Mouse (Mus musculus) fibroblast of lung, adult 2 months (primary cell): ENCODE measurements at regions not wholly inside any gene's neighbourhood (a gene's known extent, or its start where the extent isn't known, plus 50 kb on each side); places are given as distances from the start of the nearest gene placed in this dataset.

Experiments
- DNase-seq: peaks from one replicate; pipeline ENCODE4 v3.0.0-alpha.2; 2011; ENCODE audit warnings: low read depth

DNA sequence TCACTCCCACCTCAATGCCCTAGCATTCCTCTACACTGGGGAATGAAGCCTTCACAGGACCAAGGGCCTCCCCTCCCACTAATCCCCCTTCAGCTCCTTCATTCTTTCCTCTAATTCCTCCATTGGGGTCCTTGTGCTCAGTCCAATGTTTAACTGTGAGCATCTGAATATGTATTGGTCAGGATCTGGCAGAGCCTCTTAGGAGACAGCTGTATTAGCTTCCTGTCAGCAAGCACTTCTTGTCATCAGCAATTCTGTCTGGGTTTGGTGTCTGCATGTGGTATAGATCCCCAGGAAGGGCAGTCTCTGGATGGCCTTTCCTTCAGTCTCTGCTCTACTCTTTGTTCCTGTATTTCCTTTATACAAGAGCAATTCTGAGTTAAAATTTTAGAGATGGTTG is 426.8 kb upstream of the 2610001J05Rik start:
- no peak for DNase-seq

DNA sequence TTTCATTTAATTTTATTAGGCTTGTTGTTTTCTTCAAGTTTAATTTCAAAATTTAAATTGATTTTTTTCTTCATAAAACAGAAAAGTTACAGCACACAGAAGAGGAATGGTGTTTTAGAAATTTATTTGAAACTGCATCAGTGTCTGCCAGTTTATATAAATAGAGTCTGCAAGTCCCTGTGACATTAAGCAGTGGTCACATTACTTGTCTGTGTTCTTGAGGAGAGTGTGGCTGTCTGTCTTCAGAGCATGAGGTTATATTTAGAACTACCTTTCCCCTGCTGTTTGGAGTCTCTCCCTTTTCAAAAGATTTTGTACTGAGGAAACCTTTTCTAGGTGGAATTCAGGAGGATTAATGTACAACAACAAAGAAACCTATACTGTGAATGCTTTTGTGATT is 426.1 kb upstream of the 2610001J05Rik start:
- no peak for DNase-seq

DNA sequence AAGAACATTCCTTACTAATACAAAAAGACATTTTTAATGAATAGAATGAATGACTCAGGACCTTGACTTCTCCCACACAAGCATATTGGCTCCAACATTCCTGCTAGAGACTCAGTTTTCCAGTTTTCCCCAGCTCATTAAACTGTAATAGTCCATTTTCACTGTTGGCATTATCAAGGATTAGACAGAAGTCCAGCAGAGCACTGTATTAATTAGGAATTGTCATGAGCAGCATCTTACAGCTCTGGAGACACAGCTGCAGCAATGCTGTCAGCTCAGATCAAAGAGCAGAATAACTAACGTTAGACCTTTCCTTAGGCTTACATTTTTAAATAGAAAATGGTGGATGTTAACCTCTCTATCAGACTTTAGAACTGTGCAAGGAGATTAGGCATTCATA is 419.5 kb upstream of the 2610001J05Rik start:
- DNase-seq, result no peak

DNA sequence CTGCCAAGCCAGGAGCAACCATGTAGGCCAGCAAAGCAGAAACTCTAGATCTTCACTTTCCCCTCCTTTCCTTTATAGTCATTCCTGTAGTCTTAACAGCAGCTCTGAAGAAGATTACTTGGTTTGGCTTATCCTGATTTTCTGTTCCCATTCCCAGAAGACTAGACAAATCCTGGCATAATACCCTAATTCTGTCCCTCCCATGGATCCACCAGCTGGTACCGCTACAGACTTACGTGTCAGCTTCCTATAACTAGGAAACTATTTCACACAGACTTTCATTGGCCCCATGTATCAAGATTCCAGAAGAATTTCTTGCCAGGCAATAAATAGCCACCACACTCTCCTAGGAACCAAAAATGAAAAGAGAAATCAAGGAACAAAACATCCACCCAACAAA is 410.2 kb upstream of the 2610001J05Rik start:
- DNase-seq, result no peak

DNA sequence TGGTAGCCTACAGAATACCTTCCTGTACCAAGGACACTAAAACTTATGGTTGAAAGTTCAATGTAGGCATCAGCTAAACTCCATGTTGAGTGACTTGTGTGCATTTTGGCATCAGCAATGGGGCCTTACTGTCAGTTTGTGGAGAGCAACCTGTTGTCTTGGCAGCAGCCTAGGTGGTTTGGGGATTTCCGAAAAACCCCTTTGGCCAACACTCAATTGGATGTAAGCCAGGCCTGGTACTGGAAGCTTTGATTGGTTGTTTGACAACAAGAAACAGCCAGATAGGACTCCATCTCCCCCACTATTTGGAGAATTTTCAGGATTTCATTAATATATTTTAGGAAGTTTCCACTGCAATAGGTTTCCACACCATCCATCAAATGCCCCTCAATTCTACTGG is 390.6 kb upstream of the 2610001J05Rik start:
- DNase-seq, result no peak

DNA sequence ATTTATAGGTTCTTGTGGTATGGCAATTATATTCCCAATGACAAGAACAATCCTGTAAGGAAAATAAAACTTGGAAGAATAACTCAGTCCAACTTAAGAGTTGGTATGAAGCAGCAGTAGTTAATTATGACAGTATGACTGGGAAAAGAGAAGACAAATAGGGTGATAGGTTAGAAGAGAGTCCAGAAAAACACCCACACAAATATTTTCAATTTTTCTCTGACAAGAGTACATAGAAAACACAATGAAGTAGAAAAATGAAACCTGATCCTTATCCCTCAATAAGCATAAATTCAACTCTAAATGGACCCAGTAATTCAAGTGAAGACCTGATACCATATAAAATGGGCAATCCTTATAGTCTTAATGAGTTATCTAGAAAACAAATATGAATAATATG is 369.0 kb upstream of the 2610001J05Rik start:
- no peak for DNase-seq

DNA sequence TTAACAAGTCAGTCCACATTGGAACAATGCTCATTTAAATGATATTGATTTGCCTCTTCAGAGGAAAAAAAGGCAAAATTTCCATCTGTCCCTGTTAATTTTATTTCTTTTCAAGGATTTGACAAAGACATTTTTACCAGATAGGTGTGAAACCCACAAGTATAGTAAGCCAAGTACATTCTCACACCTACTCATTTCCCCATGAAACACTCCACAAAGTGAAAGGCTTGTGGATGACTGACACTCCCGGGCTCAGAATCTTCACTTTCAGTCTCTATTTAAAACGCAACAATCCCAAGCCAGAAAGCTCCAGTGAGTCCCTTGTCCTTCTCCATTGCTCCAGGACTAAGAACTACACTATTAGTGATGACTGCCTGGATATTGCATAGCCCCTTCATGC is 367.8 kb upstream of the 2610001J05Rik start:
- DNase-seq, result no peak

DNA sequence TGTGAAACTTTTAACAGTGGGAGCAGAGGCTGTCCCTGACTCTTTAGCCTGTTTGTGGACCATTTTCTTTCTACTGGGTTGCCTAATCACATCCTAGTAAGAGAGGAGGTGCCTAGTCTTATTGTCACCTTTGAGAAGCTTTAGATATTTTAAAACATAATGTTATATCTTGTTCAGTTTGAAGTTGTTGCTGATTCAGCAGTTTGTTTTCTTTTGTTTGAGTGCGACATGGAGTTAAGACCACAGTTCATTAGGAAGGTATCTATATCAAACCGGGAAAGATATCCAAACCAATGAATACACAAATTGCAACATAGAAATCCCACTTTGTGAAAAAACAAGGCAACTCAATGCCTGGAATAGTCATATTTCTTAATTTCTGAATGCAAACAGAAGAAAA is 359.5 kb upstream of the 2610001J05Rik start:
- no peak for DNase-seq

DNA sequence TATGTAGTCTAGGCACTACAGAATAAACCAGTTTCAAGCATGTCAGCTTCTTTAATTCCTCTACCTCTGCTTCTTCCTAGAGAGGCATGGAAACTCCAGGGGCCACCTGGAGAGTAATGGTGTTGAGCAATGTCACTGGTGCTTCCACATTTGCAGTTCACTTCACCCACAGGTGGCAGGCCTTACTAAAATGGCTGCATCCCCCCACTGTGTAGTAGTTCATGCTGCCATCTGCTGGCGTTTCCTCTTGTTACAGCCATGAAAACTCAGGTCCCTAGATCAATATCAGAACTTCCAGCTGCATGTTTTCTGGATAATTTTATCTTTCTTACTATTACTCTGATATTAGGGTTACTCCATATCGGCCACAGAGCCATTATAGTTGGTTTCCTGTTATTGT is 336.2 kb upstream of the 2610001J05Rik start:
- DNase-seq, result peak; percentile 30

DNA sequence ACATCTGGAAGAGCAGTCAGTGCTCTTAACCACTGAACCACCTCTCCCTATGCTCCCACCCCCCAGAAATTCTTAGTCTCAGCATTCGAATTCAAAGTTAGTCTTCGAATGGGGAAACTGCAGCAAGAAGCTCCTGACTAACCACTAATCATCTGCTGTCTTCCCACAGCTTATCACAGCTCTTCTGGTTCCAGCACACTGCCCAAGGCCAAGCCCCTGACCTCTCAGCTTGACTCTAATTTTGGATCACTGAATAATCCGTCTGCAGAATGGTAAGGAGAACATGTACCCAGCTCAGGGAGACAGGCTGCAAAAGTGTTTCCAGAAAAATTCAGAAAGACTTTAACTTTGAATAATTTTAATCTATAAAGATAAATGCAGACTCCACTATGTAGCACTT is 325.8 kb upstream of the 2610001J05Rik start:
- no peak for DNase-seq

DNA sequence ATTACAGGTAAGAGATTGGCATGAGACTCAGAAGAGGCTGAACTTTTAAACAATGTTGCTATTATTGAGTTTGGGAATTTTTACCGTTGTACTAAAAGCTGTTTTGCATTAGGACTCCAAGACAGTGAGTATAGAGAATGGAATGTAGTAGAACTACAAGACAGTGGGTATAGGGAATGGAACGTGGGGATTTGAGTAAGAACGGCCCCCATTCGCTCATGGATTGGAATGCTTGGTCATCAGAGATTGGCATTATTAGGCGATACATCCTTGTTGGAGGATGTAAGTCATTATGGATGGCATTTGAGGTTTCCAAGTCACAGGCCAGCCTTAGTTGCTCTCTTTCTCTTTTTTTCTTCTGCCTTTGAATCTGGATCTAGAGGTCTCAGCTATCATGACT is 324.0 kb upstream of the 2610001J05Rik start:
- peak; percentile 27 for DNase-seq

DNA sequence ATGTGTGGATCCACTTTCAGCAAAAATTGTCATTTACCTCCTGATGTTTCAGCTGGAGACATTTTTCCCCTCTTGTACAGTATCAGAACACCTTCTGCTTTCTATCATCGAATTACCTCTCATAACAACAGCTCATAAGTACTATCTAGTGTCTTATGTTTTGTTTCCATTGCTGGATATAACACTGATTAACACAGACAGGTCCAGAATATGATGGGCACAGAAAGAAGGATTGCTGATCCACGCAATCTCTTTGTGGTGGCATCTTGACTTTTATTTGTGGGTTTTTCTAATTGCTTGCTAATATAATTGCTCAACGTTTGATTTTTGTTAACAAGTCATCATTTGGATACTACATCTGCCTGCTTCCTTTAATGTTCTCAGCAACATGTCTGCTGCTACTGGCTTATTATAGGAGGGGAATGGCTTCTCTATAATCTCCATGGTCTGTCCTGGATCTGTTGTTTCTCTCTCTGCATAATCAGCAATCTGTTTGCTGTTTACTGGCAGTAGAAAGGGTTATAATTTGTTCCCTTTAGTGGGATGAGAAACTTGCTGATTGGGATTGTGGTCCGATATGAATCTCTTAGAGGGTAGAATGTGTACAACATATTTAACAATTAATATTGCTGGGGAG is 320.2 kb upstream of the 2610001J05Rik start:
- no peak for DNase-seq

DNA sequence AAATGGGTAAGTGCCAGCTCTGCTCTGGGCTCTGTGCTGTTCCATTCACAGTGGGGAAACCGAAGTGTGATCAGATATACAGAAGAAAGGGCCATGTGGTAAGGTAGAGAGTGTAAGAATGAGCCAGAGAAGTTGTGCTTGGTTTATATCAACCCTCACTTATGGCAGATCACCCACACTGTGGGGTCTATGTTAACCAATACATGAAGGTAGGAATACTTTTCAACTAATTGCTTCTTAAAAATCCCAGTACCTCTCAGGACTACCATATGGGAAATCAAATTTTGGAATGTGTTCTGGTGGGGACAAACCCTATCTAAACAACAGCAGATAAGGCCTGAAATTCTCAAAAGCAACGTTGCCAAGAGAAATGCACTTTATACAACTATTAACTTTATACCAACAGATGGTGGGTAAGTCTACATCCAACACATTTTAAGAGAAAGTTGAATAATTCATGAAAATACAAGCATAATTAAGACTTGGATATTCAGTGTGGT is 314.7 kb upstream of the 2610001J05Rik start:
- no peak for DNase-seq

DNA sequence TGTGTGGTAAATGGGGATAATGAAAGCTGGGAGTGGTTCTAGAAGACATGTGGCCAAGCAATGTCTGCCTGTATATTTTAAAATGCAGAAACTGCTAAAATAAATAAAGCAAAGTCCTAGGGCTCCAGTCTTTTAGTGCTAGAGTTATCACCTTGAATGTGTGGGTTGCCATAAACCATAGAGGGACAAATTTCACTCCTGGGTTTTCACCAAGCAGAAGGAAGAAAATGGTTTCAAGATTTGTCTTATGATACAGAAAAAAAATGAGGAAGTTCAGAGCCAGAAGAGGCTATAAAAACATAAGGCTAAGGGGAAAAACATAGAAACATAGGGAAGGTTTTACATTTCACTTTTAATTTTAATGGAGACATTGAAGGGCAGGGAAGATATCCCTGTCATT is 276.1 kb upstream of the 2610001J05Rik start:
- no peak for DNase-seq

DNA sequence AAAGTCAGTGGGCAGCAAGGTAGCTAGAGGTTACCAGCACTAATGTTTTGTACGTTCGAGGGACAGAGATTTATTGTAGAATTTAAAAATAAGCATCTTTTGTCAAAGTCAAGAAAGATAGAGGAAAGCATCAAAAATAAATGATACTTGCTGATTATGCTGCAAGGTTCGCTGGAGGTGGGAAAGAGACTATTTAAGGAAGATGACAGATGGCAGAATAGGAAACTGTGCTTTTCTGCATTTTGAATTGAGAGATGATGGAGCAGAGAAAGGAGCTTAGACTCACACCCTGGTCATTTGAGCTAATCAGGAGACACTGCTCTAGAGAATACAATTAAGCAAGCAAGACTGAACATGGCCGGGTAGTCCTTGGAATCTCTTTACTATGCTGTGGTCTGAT is 275.1 kb upstream of the 2610001J05Rik start:
- DNase-seq, result no peak

DNA sequence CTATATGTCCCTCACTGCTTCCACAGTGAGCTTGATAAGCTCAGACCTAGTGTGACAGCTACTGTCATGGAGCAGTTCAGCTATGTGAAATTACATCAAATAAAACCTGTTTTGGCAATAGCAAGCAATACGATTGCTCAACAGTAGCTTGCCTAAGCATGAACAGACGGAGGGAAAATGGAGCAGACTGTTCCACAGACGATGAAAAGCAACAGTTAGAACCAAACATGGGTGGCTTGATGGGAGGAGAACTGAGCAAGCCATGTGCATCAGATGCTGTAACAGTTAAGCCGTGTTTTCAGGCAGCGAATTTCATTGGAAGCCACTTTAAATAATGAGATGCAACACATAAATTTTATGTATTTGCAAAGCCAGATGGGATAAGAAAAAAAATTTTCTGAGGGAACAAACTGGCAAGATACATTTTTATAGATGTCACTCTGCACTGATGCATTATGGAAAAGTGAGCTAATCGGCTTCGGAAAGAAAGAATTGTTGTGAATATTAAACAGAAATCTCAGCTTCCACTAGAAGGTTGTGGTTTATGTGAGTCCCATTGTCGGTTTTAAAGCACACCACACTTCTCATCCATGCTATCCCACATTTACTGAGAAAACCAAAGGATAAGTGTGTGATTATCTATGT is 270.9 kb upstream of the 2610001J05Rik start:
- DNase-seq, result peak; percentile 8

DNA sequence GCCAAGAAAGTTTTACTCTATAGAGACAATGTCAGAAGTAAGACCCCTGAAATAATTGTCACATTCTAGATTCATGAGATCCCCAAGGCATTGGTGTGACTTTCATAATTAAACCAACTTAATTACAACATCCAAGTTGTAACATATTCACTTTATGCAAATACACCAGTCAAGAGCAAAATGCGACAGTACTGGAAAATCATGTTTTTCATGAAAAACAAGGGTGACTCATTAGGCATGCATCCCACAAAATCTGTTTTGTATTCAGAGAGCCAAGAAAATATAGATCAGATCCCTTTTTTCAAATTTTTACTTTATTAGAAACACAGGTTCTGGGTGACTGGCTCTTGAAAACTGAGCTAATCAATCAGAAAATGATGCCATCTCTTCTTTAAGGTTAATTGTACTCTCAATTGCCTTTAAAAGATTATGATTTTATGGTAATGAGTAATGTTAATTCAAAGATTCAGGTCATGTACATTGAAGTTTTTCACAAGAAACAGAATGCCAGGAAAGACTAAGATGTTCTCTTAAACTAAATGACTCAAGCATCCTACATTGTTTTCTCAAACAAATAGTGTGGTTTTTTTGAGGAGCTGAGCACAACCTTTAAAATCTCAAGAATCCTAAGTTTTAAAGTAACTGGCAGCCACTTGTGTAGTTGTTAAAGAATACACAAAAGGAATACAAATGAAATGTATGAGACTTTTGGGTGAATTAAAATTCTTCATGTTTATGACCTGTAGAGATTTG is 259.2 kb upstream of the 2610001J05Rik start:
- no peak for DNase-seq

DNA sequence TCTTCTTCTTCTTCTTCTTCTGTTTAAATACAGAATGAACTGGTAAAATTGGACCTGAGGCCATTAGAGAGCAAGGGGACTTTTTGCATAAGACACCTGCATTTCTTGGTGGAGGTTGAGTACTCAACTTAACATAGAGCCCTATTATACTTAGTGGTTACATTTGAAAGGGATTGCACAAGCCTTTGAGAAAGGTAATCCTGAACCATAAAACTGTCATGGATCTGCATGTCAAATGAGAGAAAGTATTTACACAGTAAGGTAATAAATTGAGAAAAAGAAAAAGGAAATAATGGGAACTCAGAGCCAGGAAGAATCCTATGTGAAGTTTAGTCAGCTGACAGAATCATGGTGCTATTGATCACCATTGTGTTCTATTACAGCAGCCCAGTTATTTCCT is 258.1 kb upstream of the 2610001J05Rik start:
- DNase-seq, result no peak

DNA sequence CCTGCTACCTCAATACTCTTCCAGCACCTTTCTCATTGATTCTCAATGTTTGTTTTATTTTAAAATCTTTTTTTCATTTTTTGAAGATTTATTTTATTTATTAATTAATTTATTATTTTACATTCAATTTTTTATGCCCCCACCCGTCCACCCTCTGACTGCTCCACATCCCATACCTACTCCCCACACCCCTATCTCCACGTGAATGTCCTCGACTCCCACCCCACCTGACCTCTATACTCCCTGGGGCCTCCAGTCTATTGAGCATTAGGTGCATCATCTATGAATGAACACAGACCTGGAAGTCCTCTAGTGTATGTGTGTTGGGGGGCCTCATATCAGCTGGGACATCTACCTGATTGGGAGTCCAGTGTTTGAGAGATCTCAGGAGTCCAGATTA is 251.0 kb upstream of the 2610001J05Rik start:
- no peak for DNase-seq

DNA sequence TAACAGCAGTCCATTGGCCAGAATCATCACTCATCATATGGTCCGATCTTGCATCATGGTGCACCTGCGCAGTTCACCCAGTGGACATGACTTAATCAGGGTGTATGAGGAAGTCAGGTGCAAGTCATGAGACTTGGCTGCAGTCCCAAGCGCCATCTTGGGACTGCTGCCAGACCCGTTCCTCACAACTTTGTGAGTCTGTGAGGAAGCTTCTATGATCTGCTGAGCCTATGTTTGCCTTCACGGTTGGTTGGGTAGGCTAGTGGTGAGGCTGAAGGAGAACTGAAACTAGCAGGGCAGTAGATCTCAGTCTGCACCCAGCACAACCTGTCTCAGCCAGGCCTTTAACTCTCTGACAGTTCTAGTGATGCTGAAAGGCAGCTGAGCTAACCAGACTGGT is 250.2 kb upstream of the 2610001J05Rik start:
- DNase-seq, result no peak

DNA sequence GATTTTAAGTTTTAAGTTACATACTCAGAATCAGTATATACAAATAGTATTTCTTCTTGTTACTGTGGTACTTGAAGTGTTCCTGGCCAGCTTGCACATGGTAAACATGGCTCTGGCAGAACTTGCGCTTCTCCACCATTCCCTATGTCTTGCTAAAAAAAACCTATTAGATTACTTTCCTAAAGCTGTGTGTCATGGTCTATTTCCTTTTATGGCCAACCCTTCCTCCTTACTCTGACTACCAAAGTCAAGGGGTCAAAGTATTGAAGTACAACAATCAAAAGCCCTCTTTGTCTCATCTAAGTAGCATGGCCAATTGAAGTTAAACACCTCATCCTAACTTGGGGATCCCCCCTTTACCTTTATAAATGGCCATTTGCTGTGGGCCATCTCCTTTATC is 223.6 kb upstream of the 2610001J05Rik start:
- no peak for DNase-seq

DNA sequence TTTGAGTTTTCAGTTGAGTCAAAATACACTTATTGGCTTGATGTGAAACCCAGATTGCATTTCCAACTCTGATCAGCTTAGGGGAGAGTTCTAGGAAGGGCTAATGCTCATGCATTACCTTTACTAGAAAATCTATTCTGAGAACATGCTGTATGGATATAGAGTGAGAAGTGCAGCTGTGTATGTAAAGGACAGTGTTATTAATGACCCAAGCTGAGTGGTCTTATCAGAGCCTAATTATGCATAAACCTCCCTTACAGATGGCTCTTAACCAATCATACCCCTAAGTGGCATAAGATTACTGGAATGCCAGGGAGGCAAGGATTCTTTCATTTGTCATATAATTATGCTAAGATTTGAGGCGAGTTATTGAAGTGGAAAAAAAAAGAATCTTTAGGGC is 210.6 kb upstream of the 2610001J05Rik start:
- no peak for DNase-seq

DNA sequence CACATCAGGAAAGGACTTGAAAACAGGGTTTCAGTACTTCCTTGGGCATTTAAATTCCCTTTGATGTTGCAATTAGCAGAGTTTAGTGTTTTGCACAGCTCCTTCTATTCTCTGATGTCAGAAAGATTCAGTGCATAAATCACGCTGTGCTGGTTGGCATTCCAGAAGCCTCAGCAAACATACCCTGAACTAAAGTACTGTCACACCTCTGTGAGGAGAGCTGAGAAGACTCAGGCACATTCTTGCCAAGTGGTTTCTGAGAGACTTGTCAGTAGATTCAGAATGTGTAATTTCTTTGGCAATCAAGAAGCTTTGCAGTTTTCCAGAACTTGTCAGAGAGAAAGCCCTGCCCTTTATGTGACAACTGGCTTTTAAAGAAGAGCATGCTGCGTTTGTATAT is 192.4 kb upstream of the 2610001J05Rik start:
- DNase-seq, result no peak
